Mouse (Mus musculus) lung, adult 2 months (tissue): ENCODE measurements around the gene Acaa1b.

Experiments
- CTCF ChIP-seq: fragments of 200-500 bp; IDR thresholded peaks from 2 replicates; pipeline ENCODE4 v1.5.1; 2011; ENCODE audit warnings: mild to moderate bottlenecking, low read length, control low read depth; ENCODE audit not compliant: insufficient read depth
- POLR2A ChIP-seq: fragments of 200-500 bp; IDR thresholded peaks from 2 replicates; pipeline ENCODE4 v1.6.1; 2011; ENCODE audit warnings: low read depth, mild to moderate bottlenecking, control low read depth, low read length, borderline replicate concordance; ENCODE audit errors: extremely low read depth

DNA sequence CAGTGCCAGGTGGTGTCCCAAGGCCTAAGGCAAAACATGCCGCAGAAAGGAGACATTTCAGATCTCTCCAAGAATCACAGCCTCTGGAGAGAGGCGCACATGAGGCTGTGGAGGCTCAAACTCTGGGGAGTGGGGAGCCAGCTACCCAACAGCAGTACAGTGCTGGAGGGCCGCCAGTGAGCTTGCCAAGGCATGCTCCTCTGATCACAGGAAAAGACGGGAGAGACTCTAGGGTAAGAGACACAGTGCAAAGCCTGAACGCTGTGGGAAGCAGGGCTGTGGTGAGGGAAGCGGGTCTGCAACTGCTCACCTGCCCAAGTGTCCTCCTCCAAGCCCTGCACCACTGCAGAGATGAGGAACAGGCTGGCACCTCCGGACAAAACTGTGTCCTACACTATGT lies 1.1 kb downstream of the Acaa1b start:
- no peak for TF ChIP-seq CTCF
- no peak for TF ChIP-seq POLR2A
